Mouse (Mus musculus): ENCODE data around the gene Krtap15.

DNA sequence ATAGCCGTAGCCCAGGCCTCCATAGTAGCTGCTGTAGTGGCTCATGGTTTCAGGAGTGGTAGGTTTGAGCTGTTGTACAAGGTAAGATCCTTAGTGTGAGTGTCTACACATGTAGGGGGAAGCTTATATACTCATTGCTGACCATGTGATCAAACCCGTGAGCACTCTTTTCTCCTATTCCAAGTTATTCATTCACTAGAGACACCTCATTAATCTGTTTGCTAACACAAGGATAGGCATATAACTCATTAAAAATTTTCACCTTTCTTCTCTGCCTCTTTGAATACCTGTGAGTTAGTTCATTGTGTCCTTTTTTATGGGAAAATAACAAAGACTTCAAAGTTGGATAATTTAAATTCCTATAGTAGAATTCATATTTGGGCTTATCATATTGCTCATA is 57.9 kb downstream of the Krtap15 start, which contains the start of gene Krtap19-3:
- TF ChIP-seq POLR2A (IDR thresholded peaks at IDR 0.05; ENCODE audit: control insufficient read depth, extremely low read depth, insufficient read depth, low read length, poor library complexity) (no peak), CTCF (IDR thresholded peaks at IDR 0.05; ENCODE audit: borderline replicate concordance, control insufficient read depth, extremely low read depth, insufficient read depth, low read length, poor library complexity) (no peak)
